Mouse (Mus musculus) brain, adult 2 months (tissue): Measurements from ENCODE around the gene Phf11b.
"Not testable (repeated sequence)": the region's sequence is repeated elsewhere in the genome, so short reads cannot be mapped to it uniquely, and the experiment has no call there.

Experiments
- DNase-seq: peaks from one replicate; pipeline ENCODE4 v3.0.0; 2011; ENCODE audit warnings: low read depth, low spot score

Phf11b gene

DNA sequence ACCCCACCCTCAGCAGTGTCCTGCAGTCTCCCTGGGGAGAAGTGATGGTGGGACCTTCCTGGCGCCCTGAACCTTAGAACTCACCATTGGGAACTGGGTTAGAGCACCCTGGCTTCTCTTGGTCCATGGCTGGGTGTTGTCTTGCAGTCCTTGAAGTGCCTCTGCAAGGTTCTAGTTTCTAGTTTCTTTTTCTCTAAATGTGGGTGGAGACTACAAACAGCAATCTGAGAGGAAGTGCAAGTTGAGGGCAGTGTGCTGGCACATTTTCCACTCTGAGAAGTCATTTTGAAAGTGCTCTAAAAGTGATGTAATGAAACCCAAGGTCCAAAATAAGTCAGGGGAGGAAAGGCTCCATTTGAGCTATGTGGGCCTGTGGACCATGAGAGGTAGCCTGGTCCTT is at the start of gene Phf11b:
TSS of gene Phf11b (minus strand) at position 163 of the 400 bp plus-strand sequence.
- peak; percentile 2 for DNase-seq

DNA sequence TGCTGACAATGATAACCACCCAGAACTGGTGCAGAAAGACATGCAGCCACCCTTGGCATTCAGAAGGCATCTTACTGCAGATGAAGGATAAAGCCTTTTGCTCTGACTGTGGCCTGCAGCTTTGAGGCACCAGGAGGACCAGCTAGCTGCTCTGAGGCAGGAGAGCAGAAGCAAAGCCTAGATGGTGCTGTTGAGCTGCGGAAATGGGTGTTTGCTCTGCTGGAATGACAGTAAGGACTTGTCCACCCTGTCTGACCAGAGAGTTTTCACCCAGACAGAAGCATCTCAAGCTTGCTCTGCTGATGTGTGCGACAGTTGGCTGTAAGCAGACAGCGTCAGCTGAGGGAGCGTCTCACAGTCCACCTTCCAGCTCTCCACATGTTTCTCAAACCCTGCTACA is 49.0 kb upstream of the Phf11b start:
- DNase-seq = peak; percentile 20

GRCm38 (mm10) chr14:59389532-59389931 is 48.4 kb upstream of the Phf11b start:
- no peak for DNase-seq

DNA sequence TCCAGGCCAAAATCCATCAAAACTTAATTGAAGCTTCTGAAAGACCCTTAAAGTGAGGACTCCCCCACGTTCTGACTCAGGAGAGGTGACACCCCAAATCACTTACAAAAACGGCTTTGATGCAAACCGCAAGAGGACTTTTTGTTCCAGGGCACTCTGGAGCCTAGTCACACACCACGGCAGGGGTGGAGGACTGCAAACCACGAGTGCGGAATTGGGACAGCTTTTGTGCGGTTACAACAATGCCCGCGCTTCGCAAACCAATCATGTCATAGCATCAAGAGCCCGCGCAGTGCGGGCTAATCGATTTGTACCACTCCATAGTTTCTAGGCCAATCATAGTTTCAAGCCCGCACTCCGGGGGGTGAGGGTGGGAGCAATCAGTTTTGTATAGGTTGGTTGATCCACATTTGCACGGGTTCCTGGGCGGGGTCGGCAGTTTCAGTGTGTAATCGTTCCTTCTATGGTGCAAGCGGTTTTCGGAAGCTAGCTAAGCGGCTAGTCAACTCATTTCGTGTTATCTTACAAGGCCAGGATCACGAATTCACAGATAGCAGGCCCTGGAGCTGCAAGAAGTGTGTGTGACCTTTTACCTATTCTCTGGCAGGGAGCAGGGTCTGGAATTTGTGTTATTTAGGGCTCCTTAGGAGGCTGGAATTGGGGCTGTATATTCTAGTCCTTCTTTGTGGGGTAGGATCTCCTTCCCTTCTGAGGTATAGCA is 29.4 kb upstream of the Phf11b start:
- DNase-seq = no peak

GRCm38 (mm10) chr14:59366386-59367105 is 25.4 kb upstream of the Phf11b start:
- DNase-seq = no peak

GRCm38 (mm10) chr14:59365244-59365644 is 24.1 kb upstream of the Phf11b start, which contains the start of gene Phf11d:
Phf11d (minus strand) TSS chr14:59365470.
- DNase-seq = peak; percentile 42

GRCm38 (mm10) chr14:59339541-59339940 is 1.6 kb downstream of the Phf11b start:
- no peak for DNase-seq

DNA sequence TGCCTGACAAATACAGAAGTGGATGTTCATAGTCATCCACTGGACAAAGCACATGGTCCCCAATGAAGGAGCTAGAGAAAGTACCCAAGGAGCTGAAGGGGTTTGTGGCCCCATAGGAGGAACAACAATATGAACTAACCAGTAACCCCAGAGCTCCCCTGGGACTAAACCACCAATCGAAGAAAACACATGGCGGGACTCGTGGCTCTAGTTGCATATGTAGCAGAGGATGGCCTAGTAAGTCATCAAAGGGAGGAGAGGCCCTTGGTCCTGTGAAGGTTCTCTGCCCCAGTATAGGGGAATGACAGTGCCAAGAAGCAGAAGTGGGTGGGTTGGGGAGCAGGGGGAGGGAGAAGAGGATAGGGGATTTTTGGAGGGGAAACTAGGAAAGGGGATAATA is 5.1 kb downstream of the Phf11b start:
- not testable (repeated sequence) for DNase-seq

GRCm38 (mm10) chr14:59330499-59330898 is 10.7 kb downstream of the Phf11b start:
- DNase-seq = peak; percentile 56

GRCm38 (mm10) chr14:59319970-59320369 is 21.2 kb downstream of the Phf11b start:
- DNase-seq = not testable (repeated sequence)

- not testable (repeated sequence) for DNase-seq
Measured at GRCm38 (mm10) chr14:59319036-59319435, 22.1 kb downstream of the Phf11b start.

DNA sequence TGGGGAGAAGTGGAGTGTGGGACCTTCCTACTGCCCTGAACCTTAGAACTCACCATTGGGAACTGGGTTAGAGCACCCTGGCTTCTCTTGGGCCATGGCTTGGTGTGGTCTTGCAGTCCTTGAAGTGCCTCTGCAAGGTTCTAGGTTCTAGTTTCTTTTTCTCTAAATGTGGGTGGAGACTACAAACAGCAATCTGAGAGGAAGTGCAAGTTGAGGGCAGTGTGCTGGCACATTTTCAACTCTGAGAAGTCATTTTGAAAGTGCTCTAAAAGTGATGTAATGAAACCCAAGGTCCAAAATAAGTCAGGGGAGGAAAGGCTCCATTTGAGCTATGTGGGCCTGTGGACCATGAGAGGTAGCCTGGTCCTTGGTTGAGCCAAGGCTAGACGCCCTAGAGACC is 43.8 kb downstream of the Phf11b start, which contains the start of gene Phf11a:
TSS of gene Phf11a (minus strand) at position 132 of the 400 bp plus-strand sequence.
- DNase-seq = not testable (repeated sequence)

GRCm38 (mm10) chr14:59291769-59292168 is 49.4 kb downstream of the Phf11b start:
- not testable (repeated sequence) for DNase-seq

DNA sequence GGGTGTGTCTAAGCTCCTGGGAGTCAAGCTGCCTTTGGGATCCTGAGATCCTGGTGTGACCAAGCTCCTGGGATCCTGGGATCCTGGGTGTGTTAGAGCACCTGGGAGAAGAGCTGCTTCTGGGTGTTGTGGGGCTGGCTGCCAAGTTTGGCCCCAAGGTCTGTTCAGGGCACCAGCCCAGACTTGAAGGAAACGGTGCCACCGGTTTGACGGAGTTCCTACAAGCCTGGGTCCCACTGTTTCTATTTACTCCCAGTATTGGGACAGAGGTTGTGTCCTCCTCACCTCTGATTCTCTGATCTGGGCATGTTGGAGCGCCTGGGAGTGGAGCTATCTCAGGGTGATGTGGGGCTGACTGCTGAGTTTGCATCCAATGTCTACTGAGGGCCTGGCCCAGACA is 66.2 kb downstream of the Phf11b start:
- not testable (repeated sequence) for DNase-seq
